8 mouse cellular contexts compared by ENCODE assay signal in genomic region chr2:166079961-166080885, GRCm38 (mm10).
DNase-seq lines count a peak whose midpoint lies in the region; ATAC-seq and TF ChIP-seq lines count a peak whose summit lies in the region.

No protein-coding gene starts in this region.

- no peaks in the 10 kb centered on the region for H3K36me3 ChIP-seq in megakaryocyte, embryonic 14.5 days (replicated peaks; ENCODE audit: low read length)

- H3K4me1 ChIP-seq in megakaryocyte, embryonic 14.5 days: peaks cover 60% of the 10 kb centered on the region

- intact Hi-C loops in left cerebral cortex, adult 2 months (cut with DNase I): no loop called here

- no peaks in the 10 kb centered on the region for H3K9me3 ChIP-seq in megakaryocyte, embryonic 14.5 days

- ATAC-seq in megakaryocyte, adult 5-6 weeks (ENCODE audit: poor library complexity, severe bottlenecking): no peak

- peak; percentile 65 for DNase-seq in c-Kit-positive CD71-negative TER-119-negative erythroid progenitor cells, embryonic 14.5 days (ENCODE audit: low read depth)
- peak; percentile 71 to 77 for DNase-seq in heart, adult 9 months (ENCODE audit: low spot score in 2 of 2)
- peak; percentile 74 to 85 for DNase-seq in kidney, postnatal 25 days
- DNase-seq in retina, postnatal 1 day: peak; percentile 75
- no peak for DNase-seq in left cerebral cortex, adult 2 months (ENCODE audit: extremely low spot score in 1 of 2, low spot score in 2 of 2)
- no peak for DNase-seq in cerebellum, postnatal 14 days

- peaks cover 44% of the 10 kb centered on the region for H3K27me3 ChIP-seq in megakaryocyte, embryonic 14.5 days (replicated peaks)

- TF ChIP-seq CTCF in left cerebral cortex, adult 2 months (IDR thresholded peaks at IDR 0.05): no peak

- H3K27ac ChIP-seq in left cerebral cortex, adult 2 months: no peak overlapping the region

- peak overlapping the region; percentile 84 for H3K4me3 ChIP-seq in megakaryocyte, embryonic 14.5 days (replicated peaks)
- H3K4me3 ChIP-seq in left cerebral cortex, adult 2 months: no peak overlapping the region

Comparison
In these comparisons a context has a peak if more than half of its experiments do, and no peak if none do; other contexts are left out.
1. DNase-seq: peak in c-Kit-positive CD71-negative TER-119-negative erythroid progenitor cells, embryonic 14.5 days (single experiment), heart, adult 9 months (2 of 2), kidney, postnatal 25 days (2 of 2) and retina, postnatal 1 day (single experiment); none in left cerebral cortex, adult 2 months (0 of 2) and cerebellum, postnatal 14 days (0 of 2).